ENCODE assay signal across 16 mouse cellular contexts in the genomic region with DNA sequence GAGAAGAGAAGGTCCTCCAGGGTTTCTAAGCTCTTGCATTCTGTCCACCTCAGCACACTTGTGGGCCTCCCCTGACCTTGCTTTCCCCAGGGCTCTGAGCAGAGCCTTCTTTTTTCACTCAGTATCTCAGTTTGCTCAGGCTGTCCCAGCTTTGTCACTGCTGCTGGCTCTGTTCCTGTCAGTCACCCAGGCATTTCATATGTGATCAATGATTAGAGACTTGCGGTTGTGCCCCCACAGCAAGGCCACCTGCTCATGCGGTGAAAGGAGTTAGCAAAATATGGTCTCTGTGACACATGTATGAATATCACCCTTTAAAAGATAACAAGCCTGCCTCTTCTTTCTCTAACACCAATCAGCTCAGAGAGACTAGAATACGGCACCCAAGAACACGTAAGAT.
"Had no signal": no experiment of that assay in that cellular context is flagged by ENCODE, and none has a peak within 500 bp of the region (broad histone marks: within the 10 kb centered on the region; RNA-seq: fewer than 3 reads in every experiment).

No protein-coding gene starts in this region.

- ATAC-seq: hindbrain, embryonic 16.5 days; inflammation-experienced regulatory T-cells, adult 6 months; intestine, embryonic 15.5 days; intestine, postnatal 0 days; liver, embryonic 12.5 days had no signal

- DNase-seq: gastrocnemius, postnatal 14 days; heart, adult 2 months; heart, postnatal 10 days; heart, postnatal 4 days; kidney, adult 18-20 months; kidney, adult 8-10 months; kidney, postnatal 14 days; kidney, postnatal 36 days; layer of hippocampus, adult 9-11 months; layer of hippocampus, postnatal 36 days; left cerebral cortex, postnatal 4 days had no signal
